Mouse (Mus musculus) spleen, adult 2 months (tissue): ENCODE data around the gene Atp1b3. TPM values are rescaled to one million over a fixed set of nuclear protein-coding genes. Genes with fewer than 3 reads are reported as not detected.
A peak's percentile ranks its signal among the peaks of the same experiment; 100 is the strongest.

Experiments
- DNase-seq, 2 experiments: peaks; one replicate each; pipeline versions ENCODE4 v3.0.0 to v3.0.0-alpha.2; 2012 to 2021; ENCODE audit warnings: low spot score in 2 of 2, low read depth in 1 of 2
- H3K27ac ChIP-seq: fragments of 200-500 bp; 2 replicates; pipeline ENCODE4 v1.5.1; 2012; ENCODE audit warnings: low read length, inconsistent platforms; ENCODE audit not compliant: insufficient read depth
- H3K27me3 ChIP-seq: fragments of 200-500 bp; 2 replicates; pipeline ENCODE4 v1.6.1; 2012; ENCODE audit warnings: mild to moderate bottlenecking, moderate library complexity, low read length, inconsistent platforms; ENCODE audit not compliant: control insufficient read depth, insufficient read depth
- H3K36me3 ChIP-seq: fragments of 200-500 bp; 2 replicates; pipeline ENCODE4 v1.6.1; 2012; ENCODE audit warnings: mild to moderate bottlenecking, low read length, inconsistent platforms; ENCODE audit not compliant: control insufficient read depth, insufficient read depth
- H3K4me1 ChIP-seq: fragments of 200-500 bp; 2 replicates; pipeline ENCODE4 v1.6.1; 2011; ENCODE audit warnings: inconsistent platforms; ENCODE audit not compliant: control insufficient read depth, insufficient read depth, insufficient read length
- H3K4me3 ChIP-seq: fragments of 200-500 bp; 2 replicates; pipeline ENCODE4 v1.5.1; 2011; ENCODE audit warnings: mild to moderate bottlenecking, inconsistent platforms; ENCODE audit not compliant: insufficient read depth, insufficient read length; ENCODE audit errors: extremely low read depth
- CTCF ChIP-seq: fragments of 200-500 bp; IDR thresholded peaks from 2 replicates; pipeline ENCODE4 v1.5.1; 2011; ENCODE audit warnings: mild to moderate bottlenecking, inconsistent platforms; ENCODE audit not compliant: insufficient read depth, insufficient read length, insufficient replicate concordance; ENCODE audit errors: extremely low read depth
- POLR2A ChIP-seq: fragments of 200-500 bp; IDR thresholded peaks from 2 replicates; pipeline ENCODE4 v1.6.1; 2011; ENCODE audit warnings: low read depth, low read length, inconsistent platforms
- WGBS: fragments of 180-500 bp; shearing (Covaris S2); methylation state at CpG from one replicate; pipeline ENCODE4 v1.1.7; 2018; 5-methylcytosine and 5-hydroxymethylcytosine counted together
- polyA plus RNA-seq: library from polyadenylated mRNA; depleted of rRNA; stranded (reverse); fragments of >200 nt; gene quantifications from 2 replicates; pipeline ENCODE4 v1.2.3, GENCODE M21; 2012; rRNA removed

The Atp1b3 gene
- polyA plus RNA-seq, 1 experiment, result 68.2 TPM

DNA sequence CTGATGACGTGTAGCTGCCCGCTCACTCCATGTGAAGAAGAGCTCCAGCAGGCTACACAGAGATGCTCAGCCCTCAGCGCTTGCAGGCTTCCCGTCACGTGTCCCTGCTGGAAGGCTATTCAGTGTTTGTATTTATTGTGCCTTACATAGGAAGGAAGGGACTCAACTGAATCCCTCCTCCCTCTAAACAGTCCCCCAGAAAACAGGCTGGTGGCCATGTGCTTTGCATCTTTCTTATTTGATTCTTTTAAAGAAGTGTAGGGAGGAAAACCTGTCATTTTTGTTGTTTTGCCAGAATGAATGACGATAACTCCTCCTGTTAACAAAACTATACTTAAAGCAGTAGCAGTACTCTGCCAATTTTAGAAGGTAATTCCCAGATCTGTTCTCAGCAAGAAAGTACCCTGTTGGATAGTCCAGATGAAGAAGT is 43.7 kb downstream of the Atp1b3 start:
- H3K27ac ChIP-seq, result no peak overlapping the region

DNA sequence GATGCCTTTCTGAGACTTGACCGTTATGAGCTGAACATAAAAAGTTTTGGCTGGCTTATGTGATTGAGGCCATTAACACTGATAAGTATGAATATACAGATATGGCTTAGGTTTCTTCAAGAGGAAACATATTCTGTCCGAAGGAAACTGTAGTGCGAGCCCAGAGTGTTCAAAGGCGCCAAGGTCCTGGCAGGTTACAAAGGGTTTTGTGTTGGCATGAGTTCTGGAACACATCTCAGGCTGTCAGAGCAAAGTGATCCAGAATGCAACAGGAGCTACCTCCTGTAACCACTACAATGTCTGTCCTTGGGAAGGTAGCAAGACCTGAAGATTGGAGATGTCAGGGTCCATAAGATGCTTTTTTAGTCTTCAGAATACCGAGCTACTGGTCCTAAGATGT is 44.9 kb downstream of the Atp1b3 start:
- Histone ChIP-seq H3K27me3 (no peaks in the 10 kb centered on the region), H3K4me1 (no peaks in the 10 kb centered on the region), H3K36me3 (peaks cover 5% of the 10 kb centered on the region), H3K27ac (no peak overlapping the region), H3K4me3 (no peak overlapping the region)
- no peak for TF ChIP-seq POLR2A
- TF ChIP-seq CTCF, result no peak
- WGBS, result 95% methylated on average over 5 of the region's 5 CpGs
- DNase-seq, result no peak

More for the DNA sequence above, 43.7 kb downstream of the Atp1b3 start:
- Histone ChIP-seq H3K36me3 (peaks cover 5% of the 10 kb centered on the region), H3K4me3 (no peak overlapping the region), H3K27me3 (no peaks in the 10 kb centered on the region), H3K4me1 (no peaks in the 10 kb centered on the region)
- 92% methylated on average over 6 of the region's 6 CpGs for WGBS
- DNase-seq, result no peak
- TF ChIP-seq POLR2A, result no peak
- TF ChIP-seq CTCF, result no peak

DNA sequence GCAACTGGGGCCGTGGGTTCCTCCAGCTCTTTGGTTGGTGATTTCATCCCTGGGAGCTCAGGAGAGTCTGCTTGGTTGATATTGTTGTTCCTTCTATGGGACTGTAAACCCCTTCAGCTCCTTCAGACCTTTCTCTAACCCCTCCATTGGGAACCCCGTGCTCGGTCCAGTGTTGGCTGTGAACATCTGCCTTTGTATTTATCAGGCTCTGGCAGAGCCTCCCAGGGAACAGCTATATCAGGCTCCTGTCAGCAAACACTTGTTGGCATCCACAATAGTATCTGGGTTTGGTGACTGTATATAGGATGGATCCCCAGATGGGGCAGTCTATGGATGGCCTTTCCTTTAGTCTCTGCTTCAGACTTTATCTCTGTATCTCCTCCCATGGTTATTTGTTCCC is 52.2 kb downstream of the Atp1b3 start:
- WGBS, result 91% methylated on average over 3 of the region's 3 CpGs
- H3K27ac ChIP-seq, result no peak overlapping the region
- H3K4me1 ChIP-seq, result no peaks in the 10 kb centered on the region
- no peaks in the 10 kb centered on the region for H3K27me3 ChIP-seq
- H3K4me3 ChIP-seq, result no peak overlapping the region
- DNase-seq, result no peak
- H3K36me3 ChIP-seq, result peaks cover 4% of the 10 kb centered on the region; the same call in 1 of the 2 replicates
- TF ChIP-seq POLR2A (no peak), CTCF (no peak)

GRCm38 (mm10) chr9:96308816-96309215 is 55.4 kb downstream of the Atp1b3 start:
- TF ChIP-seq CTCF (no peak), POLR2A (no peak)
- no peaks in the 10 kb centered on the region for H3K4me1 ChIP-seq
- no peak overlapping the region for H3K4me3 ChIP-seq
- peaks cover 3% of the 10 kb centered on the region; the same call in 1 of the 2 replicates for H3K36me3 ChIP-seq
- DNase-seq, result no peak
- H3K27ac ChIP-seq, result no peak overlapping the region
- no peaks in the 10 kb centered on the region for H3K27me3 ChIP-seq
- WGBS, result 95% methylated on average over 3 of the region's 3 CpGs

GRCm38 (mm10) chr9:96299324-96300008 is 64.8 kb downstream of the Atp1b3 start:
- no peaks in the 10 kb centered on the region for H3K4me1 ChIP-seq
- no peak overlapping the region for H3K27ac ChIP-seq
- 0 out of 2 replicates have a peak, but pooled peaks cover 3% of the 10 kb centered on the region for H3K36me3 ChIP-seq
- WGBS, result 81% methylated on average over 3 of the region's 3 CpGs
- DNase-seq, result no peak
- H3K27me3 ChIP-seq, result no peaks in the 10 kb centered on the region
- no peak for TF ChIP-seq CTCF
- no peak for TF ChIP-seq POLR2A
- no peak overlapping the region for H3K4me3 ChIP-seq

- no peak overlapping the region for H3K27ac ChIP-seq
- H3K36me3 ChIP-seq, result 0 out of 2 replicates have a peak, but pooled peaks cover 2% of the 10 kb centered on the region
- 98% methylated on average over 7 of the region's 7 CpGs for WGBS
- no peak for TF ChIP-seq POLR2A
- TF ChIP-seq CTCF, result no peak
- no peak overlapping the region for H3K4me3 ChIP-seq
- H3K4me1 ChIP-seq, result no peaks in the 10 kb centered on the region
- DNase-seq, result no peak
- no peaks in the 10 kb centered on the region for H3K27me3 ChIP-seq
Observed at GRCm38 (mm10) chr9:96292144-96292543, 72.1 kb downstream of the Atp1b3 start.

- DNase-seq, result peak in 1 of 2 experiments; percentile 2
- 37% methylated on average over 1 of the region's 1 CpGs for WGBS
- Histone ChIP-seq H3K27ac (no peak overlapping the region), H3K4me1 (no peaks in the 10 kb centered on the region), H3K36me3 (0 out of 2 replicates have a peak, but pooled peaks cover 1% of the 10 kb centered on the region), H3K4me3 (no peak overlapping the region), H3K27me3 (no peaks in the 10 kb centered on the region)
- no peak for TF ChIP-seq CTCF
- TF ChIP-seq POLR2A, result no peak
Observed at GRCm38 (mm10) chr9:96284916-96285315, 79.3 kb downstream of the Atp1b3 start.

Other genes with a start within 250 kb of the Atp1b3 start
- 1.3 and 1.5 TPM in 2 replicates for gene Gk5, start 245.1 kb downstream of the Atp1b3 start, polyA plus RNA-seq
- 11.8 and 17.0 TPM in 2 replicates for gene Tfdp2, start 168.2 kb downstream of the Atp1b3 start, polyA plus RNA-seq
- 87.0 and 92.5 TPM in 2 replicates for gene Rnf7, start 114.2 kb upstream of the Atp1b3 start, polyA plus RNA-seq
- not detected in 2 replicates for gene Gm28729, start 160.8 kb upstream of the Atp1b3 start, polyA plus RNA-seq